27 mouse cellular contexts compared by ENCODE assay signal in the genomic region with DNA sequence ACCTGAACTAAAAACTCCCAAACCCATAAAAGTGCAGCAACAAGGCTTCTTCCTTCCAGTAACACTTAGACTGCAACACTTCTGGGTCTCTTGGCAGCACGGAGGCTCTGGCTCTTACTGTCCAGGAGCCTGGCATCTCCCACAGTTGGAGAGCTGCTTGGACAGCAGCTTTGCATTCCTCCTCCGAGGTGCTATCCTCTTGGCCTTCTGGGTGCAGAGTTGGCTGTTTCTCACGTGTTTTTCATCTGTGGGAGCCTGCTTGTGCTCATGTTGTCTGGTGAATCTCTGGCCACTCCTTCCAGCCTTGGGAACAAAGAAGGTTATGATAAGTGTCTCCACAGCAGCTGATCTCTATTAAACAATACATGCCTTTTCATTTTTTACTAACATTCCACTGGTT. TPM values are rescaled to one million over a fixed set of nuclear protein-coding genes. Genes with fewer than 3 reads are reported as not detected.
DNase-seq lines count a peak whose midpoint lies in the region; ATAC-seq lines count a peak whose summit lies in the region.
"Had no signal": no experiment of that assay in that cellular context is flagged by ENCODE, and none has a peak within 500 bp of the region (broad histone marks: within the 10 kb centered on the region; RNA-seq: fewer than 3 reads in every experiment).

No protein-coding gene starts in this region.

- no peak overlapping the region for H3K9ac ChIP-seq in embryonic facial prominence, embryonic 12.5 days
- H3K9ac ChIP-seq in lung, embryonic 15.5 days, result no peak overlapping the region
- H3K9ac ChIP-seq: heart, embryonic 12.5 days; hindbrain, embryonic 14.5 days; limb, embryonic 12.5 days; liver, embryonic 12.5 days; midbrain, embryonic 12.5 days; neural tube, embryonic 13.5 days had no signal

- no peak overlapping the region for H3K4me3 ChIP-seq in embryonic facial prominence, embryonic 12.5 days
- no peak overlapping the region for H3K4me3 ChIP-seq in embryonic facial prominence, embryonic 10.5 days
- H3K4me3 ChIP-seq in lung, embryonic 15.5 days, result no peak overlapping the region
- H3K4me3 ChIP-seq: forebrain, embryonic 10.5 days; heart, embryonic 12.5 days; limb, embryonic 12.5 days; liver, embryonic 12.5 days; midbrain, embryonic 12.5 days; neural tube, embryonic 13.5 days had no signal

- H3K27ac ChIP-seq in embryonic facial prominence, embryonic 12.5 days, result peak overlapping the region; percentile 46; the same call in 1 of the 2 replicates
- H3K27ac ChIP-seq in embryonic facial prominence, embryonic 10.5 days (replicated peaks), result no peak overlapping the region
- no peak overlapping the region for H3K27ac ChIP-seq in lung, embryonic 15.5 days
- H3K27ac ChIP-seq: forebrain, embryonic 10.5 days; hindbrain, embryonic 14.5 days; limb, embryonic 12.5 days; liver, embryonic 12.5 days; midbrain, embryonic 12.5 days; neural tube, embryonic 13.5 days had no signal

- no peak overlapping the region for H3K4me2 ChIP-seq in embryonic facial prominence, embryonic 12.5 days (replicated peaks)
- H3K4me2 ChIP-seq in lung, embryonic 15.5 days, result no peak overlapping the region
- H3K4me2 ChIP-seq: heart, embryonic 12.5 days; hindbrain, embryonic 14.5 days; limb, embryonic 12.5 days; liver, embryonic 12.5 days; midbrain, embryonic 12.5 days; neural tube, embryonic 13.5 days had no signal

- intact Hi-C loops in heart, postnatal 14 days (cut with DNase I), result no loop called here

- H3K36me3 ChIP-seq in embryonic facial prominence, embryonic 12.5 days, result no peaks in the 10 kb centered on the region
- no peaks in the 10 kb centered on the region for H3K36me3 ChIP-seq in embryonic facial prominence, embryonic 10.5 days (replicated peaks)
- no peaks in the 10 kb centered on the region for H3K36me3 ChIP-seq in lung, embryonic 15.5 days
- H3K36me3 ChIP-seq: forebrain, embryonic 10.5 days; heart, embryonic 12.5 days; limb, embryonic 12.5 days; liver, embryonic 12.5 days; midbrain, embryonic 12.5 days; neural tube, embryonic 13.5 days had no signal

- no peaks in the 10 kb centered on the region for H3K4me1 ChIP-seq in embryonic facial prominence, embryonic 12.5 days
- H3K4me1 ChIP-seq in embryonic facial prominence, embryonic 10.5 days, result 0 out of 2 replicates have a peak, but pooled peaks cover 4% of the 10 kb centered on the region
- 0 out of 2 replicates have a peak, but pooled peaks cover 4% of the 10 kb centered on the region for H3K4me1 ChIP-seq in lung, embryonic 15.5 days
- H3K4me1 ChIP-seq: forebrain, embryonic 10.5 days; heart, embryonic 12.5 days; limb, embryonic 12.5 days; liver, embryonic 12.5 days; midbrain, embryonic 12.5 days; neural tube, embryonic 13.5 days had no signal

- H3K9me3 ChIP-seq in embryonic facial prominence, embryonic 12.5 days, result no peaks in the 10 kb centered on the region
- H3K9me3 ChIP-seq in embryonic facial prominence, embryonic 10.5 days, result no peaks in the 10 kb centered on the region
- no peaks in the 10 kb centered on the region for H3K9me3 ChIP-seq in lung, embryonic 15.5 days
- H3K9me3 ChIP-seq: forebrain, embryonic 10.5 days; heart, embryonic 12.5 days; limb, embryonic 12.5 days; liver, embryonic 12.5 days; midbrain, embryonic 12.5 days; neural tube, embryonic 13.5 days had no signal

- DNase-seq in embryonic facial prominence, embryonic 10.5 days (ENCODE audit: low spot score), result no peak
- DNase-seq in lung, postnatal 10 days, result no peak
- peak; percentile 11 for DNase-seq in ovary, postnatal 36 days (ENCODE audit: low spot score)
- no peak for DNase-seq in ovary, postnatal 14 days (ENCODE audit: low spot score)
- DNase-seq in skeletal muscle tissue, adult 2 months (ENCODE audit: low read depth, low spot score), result peak; percentile 17
- DNase-seq in heart, postnatal 14 days, result no peak
- DNase-seq: adrenal gland, adult 2 months; cerebellum, adult 11-12 months; gastrocnemius, postnatal 14 days; heart, postnatal 10 days; kidney, adult 8-10 months; kidney, postnatal 10 days; right cerebral cortex, postnatal 25 days; thymus, postnatal 25 days had no signal

- 23% methylated on average over 3 of the region's 3 CpGs for WGBS in embryonic facial prominence, embryonic 12.5 days
- 40% methylated on average over 3 of the region's 3 CpGs for WGBS in embryonic facial prominence, embryonic 10.5 days
- WGBS in lung, embryonic 15.5 days, result 13% methylated on average over 3 of the region's 3 CpGs

- no peak for ATAC-seq in embryonic facial prominence, embryonic 12.5 days (ENCODE audit: insufficient number of reproducible peaks, insufficient read depth, low FRiP score, low TSS enrichment)
- peak; percentile 46; the same call in 1 of the 2 replicates for ATAC-seq in lung, embryonic 15.5 days (ENCODE audit: borderline replicate concordance, extremely low read depth, low FRiP score, low TSS enrichment)
- ATAC-seq: forebrain, embryonic 16.5 days; inflammation-experienced regulatory T-cells, adult 6 months; liver, embryonic 12.5 days; Patski had no signal

- H3K27me3 ChIP-seq in embryonic facial prominence, embryonic 12.5 days, result no peaks in the 10 kb centered on the region
- H3K27me3 ChIP-seq in embryonic facial prominence, embryonic 10.5 days (replicated peaks; ENCODE audit: low read depth, poor library complexity, severe bottlenecking), result no peaks in the 10 kb centered on the region
- no peaks in the 10 kb centered on the region for H3K27me3 ChIP-seq in lung, embryonic 15.5 days
- H3K27me3 ChIP-seq: heart, embryonic 12.5 days; limb, embryonic 12.5 days; liver, embryonic 12.5 days; midbrain, embryonic 12.5 days; neural tube, embryonic 13.5 days had no signal

RNA-seq across cellular contexts. Expression of gene Hey2, which starts 51.2 kb away (rescaled TPM):
- polyA plus RNA-seq in embryonic facial prominence, embryonic 12.5 days (2016; fragmentation: Nextera tagmentation; extraction: Ambion mirVana), result 17.6 and 19.2 TPM in 2 replicates
- polyA plus RNA-seq in embryonic facial prominence, embryonic 10.5 days (2016; fragmentation: Nextera tagmentation; extraction: Ambion mirVana), result 2.5 and 3.2 TPM in 2 replicates
- 3.5 and 3.8 TPM in 2 replicates for polyA plus RNA-seq in lung, embryonic 15.5 days (2015; fragmentation: Nextera tagmentation; extraction: Ambion mirVana)
- total RNA-seq in heart, postnatal 14 days (2021), result 1 to 10 TPM; 5.1 to 5.8 TPM
- total RNA-seq: megakaryocyte, adult 5-6 weeks had no signal

Comparison
In these comparisons a context has a peak if more than half of its experiments do, and no peak if none do; other contexts are left out.
1. DNase-seq: peak in ovary, postnatal 36 days (single experiment) and skeletal muscle tissue, adult 2 months (single experiment); none in embryonic facial prominence, embryonic 10.5 days (single experiment), lung, postnatal 10 days (single experiment), ovary, postnatal 14 days (single experiment) and heart, postnatal 14 days (0 of 2).